Mouse (Mus musculus): ENCODE results near the gene Zranb1. TPM values are rescaled to one million over a fixed set of nuclear protein-coding genes. Genes with fewer than 3 reads are reported as not detected.

Gene Zranb1
- polyA plus RNA-seq, 1 experiment from 2014 or later: 9.2 TPM

DNA sequence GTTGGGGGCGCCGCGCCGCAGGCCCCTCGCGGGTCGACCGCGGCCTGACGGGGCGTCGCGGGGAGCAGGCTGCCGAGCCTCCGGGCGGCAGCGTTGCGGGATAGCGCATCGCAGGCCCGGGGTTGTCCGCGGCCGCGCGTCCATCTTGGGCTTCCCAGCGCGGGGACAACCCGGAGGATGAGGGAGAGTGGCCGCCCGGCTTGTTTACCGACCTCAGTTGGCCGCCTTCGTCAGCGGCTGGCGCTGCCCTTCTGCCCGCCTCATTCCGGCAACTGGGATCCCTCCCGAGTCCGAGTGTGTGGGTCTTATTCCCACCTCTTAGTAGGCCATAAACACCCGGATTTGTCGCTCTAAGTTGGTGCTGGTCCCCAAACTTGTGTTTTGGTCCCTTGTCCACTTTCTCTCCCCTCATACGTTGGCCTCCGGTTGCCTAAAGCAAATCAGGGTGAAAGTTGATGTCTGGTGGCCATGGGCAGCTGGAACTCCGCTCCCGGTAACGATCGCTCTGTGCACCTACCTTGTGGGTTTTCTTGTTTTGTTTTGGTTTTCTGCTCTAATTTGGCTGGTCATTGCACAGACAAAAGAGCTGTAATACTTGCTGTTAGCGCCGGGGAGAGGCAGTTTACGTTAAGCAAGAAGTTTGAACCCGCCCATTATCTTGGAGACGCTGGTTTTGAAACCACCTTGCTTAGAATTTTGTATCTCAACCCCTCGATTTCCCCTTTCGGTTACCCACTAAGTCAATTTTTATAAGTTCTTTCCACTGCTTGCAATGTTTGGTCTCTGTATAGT is 814 bp downstream of the Zranb1 start:
- Histone ChIP-seq H3K4me3 (peak overlapping the region; percentile 99), H3K4me1 (peaks cover 30% of the 10 kb centered on the region), H3K4me2 (peak overlapping the region; percentile 85), H3K36me3 (no peaks in the 10 kb centered on the region), H3K9me3 (replicated peaks) (no peaks in the 10 kb centered on the region), H3K27ac (peak overlapping the region; percentile 99), H3K9ac (peak overlapping the region; percentile 100), H3K27me3 (replicated peaks) (no peaks in the 10 kb centered on the region)
- 0% methylated on average over 36 of the region's 55 CpGs for WGBS (ENCODE audit: insufficient replicate concordance)
- ATAC-seq: peak; percentile 2

GRCm38 (mm10) chr7:132933331-132933730 is 2.4 kb downstream of the Zranb1 start:
- WGBS (ENCODE audit: insufficient replicate concordance): 75% methylated on average over 1 of the region's 1 CpGs
- no peak for ATAC-seq

GRCm38 (mm10) chr7:132934743-132935142 is 3.8 kb downstream of the Zranb1 start:
- no peak overlapping the region; the same call in 1 of the 2 replicates for H3K9ac ChIP-seq
- H3K4me2 ChIP-seq: no peak overlapping the region
- H3K4me3 ChIP-seq: no peak overlapping the region
- peaks cover 39% of the 10 kb centered on the region for H3K4me1 ChIP-seq
- H3K27me3 ChIP-seq (replicated peaks): no peaks in the 10 kb centered on the region
- H3K27ac ChIP-seq: no peak overlapping the region
- H3K9me3 ChIP-seq (replicated peaks): no peaks in the 10 kb centered on the region
- H3K36me3 ChIP-seq: no peaks in the 10 kb centered on the region
- no peak for ATAC-seq

More at GRCm38 (mm10) chr7:132933331-132933730, 2.4 kb downstream of the Zranb1 start:
- Histone ChIP-seq H3K9me3 (replicated peaks) (no peaks in the 10 kb centered on the region), H3K36me3 (no peaks in the 10 kb centered on the region), H3K4me2 (peak overlapping the region; percentile 12; the same call in 1 of the 2 replicates), H3K4me1 (peaks cover 33% of the 10 kb centered on the region), H3K4me3 (no peak overlapping the region), H3K27ac (no peak overlapping the region), H3K9ac (0 out of 2 replicates have a peak overlapping the region, but pooled peaks have one; percentile 7), H3K27me3 (replicated peaks) (no peaks in the 10 kb centered on the region)

- no peak for ATAC-seq
- Histone ChIP-seq H3K4me1 (peaks cover 39% of the 10 kb centered on the region), H3K27me3 (replicated peaks) (no peaks in the 10 kb centered on the region), H3K36me3 (no peaks in the 10 kb centered on the region), H3K9ac (no peak overlapping the region), H3K4me2 (no peak overlapping the region), H3K27ac (no peak overlapping the region), H3K9me3 (replicated peaks) (no peaks in the 10 kb centered on the region), H3K4me3 (no peak overlapping the region)
- WGBS (ENCODE audit: insufficient replicate concordance): 67% methylated on average over 2 of the region's 2 CpGs
Observed at GRCm38 (mm10) chr7:132939118-132939517, 8.2 kb downstream of the Zranb1 start.

DNA sequence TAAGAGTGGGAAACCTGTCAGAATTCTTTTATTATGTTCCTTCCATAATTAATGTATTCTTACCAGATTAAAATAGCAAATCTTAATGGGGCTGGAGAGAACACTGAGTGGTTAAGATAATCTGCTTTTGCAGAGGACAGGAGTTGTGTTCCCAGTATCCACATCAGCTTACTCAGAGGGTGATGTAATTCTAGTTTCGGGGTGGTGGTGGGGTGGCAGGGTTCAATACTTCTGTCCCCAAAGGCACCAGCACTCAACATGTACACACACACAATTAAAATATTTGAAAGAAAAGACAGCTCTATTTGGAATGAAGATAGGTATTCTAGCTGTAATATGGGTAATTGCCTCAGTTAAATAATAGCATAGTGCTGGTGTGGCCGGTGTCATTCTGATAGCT is 9.6 kb downstream of the Zranb1 start:
- no peak for ATAC-seq
- Histone ChIP-seq H3K27ac (no peak overlapping the region), H3K4me1 (peaks cover 34% of the 10 kb centered on the region), H3K4me3 (no peak overlapping the region), H3K27me3 (replicated peaks) (no peaks in the 10 kb centered on the region), H3K36me3 (no peaks in the 10 kb centered on the region), H3K4me2 (no peak overlapping the region), H3K9me3 (replicated peaks) (no peaks in the 10 kb centered on the region), H3K9ac (no peak overlapping the region)
- 77% methylated on average over 2 of the region's 2 CpGs for WGBS (ENCODE audit: insufficient replicate concordance)

GRCm38 (mm10) chr7:132949968-132950367 is 19.0 kb downstream of the Zranb1 start:
- no peaks in the 10 kb centered on the region for H3K27me3 ChIP-seq (replicated peaks)
- H3K27ac ChIP-seq: no peak overlapping the region
- H3K9me3 ChIP-seq (replicated peaks): no peaks in the 10 kb centered on the region
- H3K4me2 ChIP-seq: no peak overlapping the region
- peaks cover 4% of the 10 kb centered on the region; the same call in 1 of the 2 replicates for H3K36me3 ChIP-seq
- no peak for ATAC-seq
- no peak overlapping the region for H3K4me3 ChIP-seq
- no peak overlapping the region for H3K9ac ChIP-seq
- WGBS (ENCODE audit: insufficient replicate concordance): 85% methylated on average over 4 of the region's 4 CpGs
- H3K4me1 ChIP-seq: no peaks in the 10 kb centered on the region

- Histone ChIP-seq H3K27me3 (replicated peaks) (no peaks in the 10 kb centered on the region), H3K4me3 (no peak overlapping the region), H3K4me1 (no peaks in the 10 kb centered on the region), H3K9me3 (replicated peaks) (no peaks in the 10 kb centered on the region), H3K27ac (no peak overlapping the region), H3K4me2 (no peak overlapping the region), H3K36me3 (peaks cover 4% of the 10 kb centered on the region; the same call in 1 of the 2 replicates), H3K9ac (no peak overlapping the region)
- ATAC-seq: no peak
- WGBS (ENCODE audit: insufficient replicate concordance): 85% methylated on average over 3 of the region's 3 CpGs
Observed at GRCm38 (mm10) chr7:132950613-132951012, 19.7 kb downstream of the Zranb1 start.

- H3K9ac ChIP-seq: no peak overlapping the region
- H3K4me3 ChIP-seq: no peak overlapping the region
- ATAC-seq: no peak
- peaks cover 4% of the 10 kb centered on the region; the same call in 1 of the 2 replicates for H3K4me1 ChIP-seq
- H3K27me3 ChIP-seq (replicated peaks): no peaks in the 10 kb centered on the region
- H3K9me3 ChIP-seq (replicated peaks): no peaks in the 10 kb centered on the region
- 88% methylated on average over 3 of the region's 3 CpGs for WGBS (ENCODE audit: insufficient replicate concordance)
- H3K4me2 ChIP-seq: no peak overlapping the region
- peaks cover 26% of the 10 kb centered on the region for H3K36me3 ChIP-seq
- no peak overlapping the region for H3K27ac ChIP-seq
Observed at GRCm38 (mm10) chr7:132964395-132964794, 33.5 kb downstream of the Zranb1 start.

DNA sequence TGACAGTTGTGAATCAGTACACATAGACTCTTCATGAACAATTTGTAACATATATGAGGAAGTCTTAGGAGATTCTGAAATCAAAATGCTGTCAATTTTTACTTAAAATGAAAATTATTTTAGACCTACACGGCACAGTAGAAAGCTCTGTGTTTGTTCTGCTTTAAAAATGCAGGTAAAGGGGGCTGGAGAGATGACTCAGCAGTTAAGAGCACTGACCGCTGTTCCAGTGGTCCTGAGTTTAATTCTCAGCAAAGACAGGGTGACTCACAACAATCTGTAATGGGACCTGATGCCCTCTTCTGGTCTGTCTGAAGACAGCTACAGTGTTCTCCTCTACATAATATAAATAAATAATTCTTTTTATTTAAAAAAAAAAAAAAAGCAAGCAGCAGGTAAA is 34.8 kb downstream of the Zranb1 start:
- H3K9me3 ChIP-seq (replicated peaks): no peaks in the 10 kb centered on the region

DNA sequence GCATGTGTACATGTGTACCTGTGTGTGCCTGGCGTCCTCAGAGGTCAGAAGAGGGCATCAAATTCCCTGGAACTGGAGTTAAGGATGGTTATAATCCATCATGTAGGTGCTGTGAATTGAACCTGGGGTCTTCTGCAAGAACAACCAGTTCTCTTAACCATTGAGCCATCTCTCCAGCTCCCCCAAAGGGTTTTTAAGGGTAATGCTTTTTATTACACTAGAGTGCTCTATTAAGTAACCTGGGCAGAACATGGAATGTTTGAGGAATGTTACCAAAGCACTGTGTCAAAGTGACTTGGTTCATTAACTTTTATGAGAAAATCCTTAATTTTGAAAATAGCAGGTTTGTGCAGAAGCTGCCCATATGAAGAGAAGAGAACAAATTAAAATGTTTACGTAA is 41.1 kb downstream of the Zranb1 start:
- Histone ChIP-seq H3K9ac (no peak overlapping the region), H3K36me3 (peaks cover 62% of the 10 kb centered on the region), H3K4me3 (no peak overlapping the region), H3K9me3 (replicated peaks) (no peaks in the 10 kb centered on the region), H3K4me1 (no peaks in the 10 kb centered on the region), H3K4me2 (no peak overlapping the region), H3K27ac (no peak overlapping the region), H3K27me3 (replicated peaks) (no peaks in the 10 kb centered on the region)
- ATAC-seq: no peak
- WGBS (ENCODE audit: insufficient replicate concordance): 89% methylated on average over 2 of the region's 2 CpGs

More for the DNA sequence above, 34.8 kb downstream of the Zranb1 start:
- peaks cover 4% of the 10 kb centered on the region; the same call in 1 of the 2 replicates for H3K4me1 ChIP-seq
- no peak overlapping the region for H3K27ac ChIP-seq
- no peak overlapping the region for H3K4me2 ChIP-seq
- no peak overlapping the region for H3K9ac ChIP-seq
- ATAC-seq: no peak
- WGBS (ENCODE audit: insufficient replicate concordance): 73% methylated on average over 2 of the region's 2 CpGs
- no peaks in the 10 kb centered on the region for H3K27me3 ChIP-seq (replicated peaks)
- H3K4me3 ChIP-seq: no peak overlapping the region
- H3K36me3 ChIP-seq: peaks cover 30% of the 10 kb centered on the region

- WGBS (ENCODE audit: insufficient replicate concordance): 84% methylated on average over 2 of the region's 2 CpGs
- H3K27me3 ChIP-seq (replicated peaks): no peaks in the 10 kb centered on the region
- H3K9ac ChIP-seq: no peak overlapping the region
- no peaks in the 10 kb centered on the region for H3K9me3 ChIP-seq (replicated peaks)
- H3K4me1 ChIP-seq: no peaks in the 10 kb centered on the region
- no peak overlapping the region for H3K4me2 ChIP-seq
- no peak for ATAC-seq
- no peak overlapping the region for H3K27ac ChIP-seq
- no peak overlapping the region for H3K4me3 ChIP-seq
- peaks cover 59% of the 10 kb centered on the region for H3K36me3 ChIP-seq
Observed at GRCm38 (mm10) chr7:132976079-132976478, 45.1 kb downstream of the Zranb1 start.

DNA sequence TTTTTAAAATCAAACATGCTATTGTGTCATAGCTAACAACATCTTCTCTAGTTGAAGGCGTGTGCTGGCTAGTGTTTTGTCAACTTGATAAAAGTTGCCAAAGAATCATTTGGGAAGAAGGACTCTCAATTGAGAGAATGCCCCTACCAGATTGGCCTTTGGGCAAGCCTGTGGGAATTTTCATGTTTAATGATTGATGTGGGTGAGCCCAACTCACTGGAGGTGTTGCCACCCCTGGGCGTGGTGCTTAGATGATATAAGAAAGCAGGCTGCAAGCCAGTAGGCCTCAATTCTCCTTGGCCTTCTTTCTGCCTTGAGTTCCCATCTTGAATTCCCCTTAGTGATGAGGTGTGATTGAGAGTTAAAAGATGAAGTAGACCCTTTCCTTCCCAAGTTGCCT is 47.0 kb downstream of the Zranb1 start:
- 89% methylated on average over 2 of the region's 2 CpGs for WGBS (ENCODE audit: insufficient replicate concordance)
- ATAC-seq: no peak

More for the DNA sequence above, 47.0 kb downstream of the Zranb1 start:
- Histone ChIP-seq H3K27me3 (replicated peaks) (no peaks in the 10 kb centered on the region), H3K9me3 (replicated peaks) (no peaks in the 10 kb centered on the region), H3K4me2 (no peak overlapping the region), H3K27ac (no peak overlapping the region), H3K9ac (no peak overlapping the region), H3K36me3 (peaks cover 72% of the 10 kb centered on the region), H3K4me1 (no peaks in the 10 kb centered on the region), H3K4me3 (no peak overlapping the region)
